Mouse (Mus musculus): ENCODE data around the gene Sgcb. TPM values are rescaled to one million over a fixed set of nuclear protein-coding genes. Genes with fewer than 3 reads are reported as not detected.

The Sgcb gene
- polyA plus RNA-seq, 1 experiment from 2014 or later: 29.1 TPM

DNA sequence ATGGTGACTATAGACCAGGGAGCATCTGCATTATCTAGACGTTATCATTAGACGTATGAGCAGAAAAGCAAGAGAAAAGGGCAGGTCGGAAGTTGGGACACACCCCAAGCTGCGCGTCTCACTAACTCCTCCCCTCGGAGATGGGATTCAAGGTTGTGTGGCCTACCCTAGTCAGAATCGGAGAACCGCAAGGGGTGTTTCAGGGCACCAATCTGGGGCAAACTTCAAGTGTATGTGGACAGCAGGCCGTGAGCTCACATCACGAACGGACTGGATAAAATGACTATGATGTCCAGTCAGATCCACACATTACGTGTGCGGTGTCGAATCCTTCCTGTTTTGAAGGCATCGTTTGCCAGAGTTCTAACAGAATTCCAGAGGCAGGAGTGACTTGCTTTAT is 19.6 kb downstream of the Sgcb start:
- 78% methylated on average over 15 of the region's 15 CpGs for WGBS
- no peak for DNase-seq (ENCODE audit: low spot score)
- Histone ChIP-seq H3K4me2 (ENCODE audit: low read depth, severe bottlenecking) (no peak overlapping the region), H3K4me3 (ENCODE audit: low read depth, low read length) (no peak overlapping the region), H3K27me3 (ENCODE audit: control insufficient read depth, insufficient read depth, low read length) (no peaks in the 10 kb centered on the region), H3K27ac (replicated peaks; ENCODE audit: low read depth, low read length) (no peak overlapping the region), H3K36me3 (ENCODE audit: control insufficient read depth, insufficient read depth, low read length) (no peaks in the 10 kb centered on the region), H3K4me1 (ENCODE audit: control insufficient read depth, insufficient read depth, low read length) (no peaks in the 10 kb centered on the region), H3K9me3 (ENCODE audit: control insufficient read depth, low read length) (no peaks in the 10 kb centered on the region), H3K9ac (ENCODE audit: low read length) (no peak overlapping the region)
- ATAC-seq (ENCODE audit: insufficient number of reproducible peaks, low FRiP score, low TSS enrichment, low read depth): no peak

GRCm38 (mm10) chr5:73627559-73627958 is 20.0 kb downstream of the Sgcb start:
- H3K9me3 ChIP-seq (ENCODE audit: control insufficient read depth, low read length): no peaks in the 10 kb centered on the region
- no peak overlapping the region for H3K4me3 ChIP-seq (ENCODE audit: low read depth, low read length)
- H3K27ac ChIP-seq (replicated peaks; ENCODE audit: low read depth, low read length): no peak overlapping the region
- ATAC-seq (ENCODE audit: insufficient number of reproducible peaks, low FRiP score, low TSS enrichment, low read depth): no peak
- no peak for DNase-seq (ENCODE audit: low spot score)
- H3K36me3 ChIP-seq (ENCODE audit: control insufficient read depth, insufficient read depth, low read length): no peaks in the 10 kb centered on the region
- H3K4me2 ChIP-seq (ENCODE audit: low read depth, severe bottlenecking): no peak overlapping the region
- no peaks in the 10 kb centered on the region for H3K27me3 ChIP-seq (ENCODE audit: control insufficient read depth, insufficient read depth, low read length)
- no peak overlapping the region for H3K9ac ChIP-seq (ENCODE audit: low read length)
- H3K4me1 ChIP-seq (ENCODE audit: control insufficient read depth, insufficient read depth, low read length): no peaks in the 10 kb centered on the region
- WGBS: 60% methylated on average over 4 of the region's 4 CpGs

- H3K36me3 ChIP-seq (ENCODE audit: control insufficient read depth, insufficient read depth, low read length): no peaks in the 10 kb centered on the region
- 84% methylated on average over 7 of the region's 7 CpGs for WGBS
- DNase-seq (ENCODE audit: low spot score) (no peak), ATAC-seq (ENCODE audit: insufficient number of reproducible peaks, low FRiP score, low TSS enrichment, low read depth) (no peak)
- no peaks in the 10 kb centered on the region for H3K27me3 ChIP-seq (ENCODE audit: control insufficient read depth, insufficient read depth, low read length)
- no peak overlapping the region for H3K27ac ChIP-seq (replicated peaks; ENCODE audit: low read depth, low read length)
- no peaks in the 10 kb centered on the region for H3K4me1 ChIP-seq (ENCODE audit: control insufficient read depth, insufficient read depth, low read length)
- H3K4me3 ChIP-seq (ENCODE audit: low read depth, low read length): no peak overlapping the region
- H3K9me3 ChIP-seq (ENCODE audit: control insufficient read depth, low read length): no peaks in the 10 kb centered on the region
- H3K4me2 ChIP-seq (ENCODE audit: low read depth, severe bottlenecking): no peak overlapping the region
- no peak overlapping the region for H3K9ac ChIP-seq (ENCODE audit: low read length)
Measured at GRCm38 (mm10) chr5:73626842-73627241, 20.7 kb downstream of the Sgcb start.

DNA sequence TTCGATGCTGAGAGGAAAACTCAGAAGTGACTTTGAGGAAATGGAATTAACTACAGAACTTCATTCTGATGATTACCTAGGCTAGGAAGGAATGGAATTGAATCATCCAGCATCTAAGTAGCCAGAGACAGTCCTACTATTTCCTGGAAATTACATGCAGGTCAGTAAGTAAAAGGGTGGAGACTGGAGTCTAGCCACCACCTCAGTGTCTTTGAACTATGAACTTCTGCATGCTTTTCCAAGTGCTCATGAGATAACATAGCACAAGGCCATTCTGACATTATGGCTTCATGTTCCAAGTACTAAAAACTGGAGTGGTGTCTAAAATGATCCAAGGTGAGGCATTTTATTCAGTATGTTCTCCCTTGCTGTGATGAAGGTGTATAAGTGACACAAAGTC is 22.1 kb downstream of the Sgcb start:
- Histone ChIP-seq H3K4me3 (ENCODE audit: low read depth, low read length) (no peak overlapping the region), H3K36me3 (ENCODE audit: control insufficient read depth, insufficient read depth, low read length) (no peaks in the 10 kb centered on the region), H3K27me3 (ENCODE audit: control insufficient read depth, insufficient read depth, low read length) (no peaks in the 10 kb centered on the region), H3K9ac (ENCODE audit: low read length) (no peak overlapping the region), H3K27ac (replicated peaks; ENCODE audit: low read depth, low read length) (no peak overlapping the region), H3K9me3 (ENCODE audit: control insufficient read depth, low read length) (no peaks in the 10 kb centered on the region), H3K4me2 (ENCODE audit: low read depth, severe bottlenecking) (no peak overlapping the region), H3K4me1 (ENCODE audit: control insufficient read depth, insufficient read depth, low read length) (no peaks in the 10 kb centered on the region)
- ATAC-seq (ENCODE audit: insufficient number of reproducible peaks, low FRiP score, low TSS enrichment, low read depth) (no peak), DNase-seq (ENCODE audit: low spot score) (no peak)
- WGBS: 86% methylated on average over 1 of the region's 1 CpGs

- no peaks in the 10 kb centered on the region for H3K9me3 ChIP-seq (ENCODE audit: control insufficient read depth, low read length)
- no peak for ATAC-seq (ENCODE audit: insufficient number of reproducible peaks, low FRiP score, low TSS enrichment, low read depth)
- 94% methylated on average over 1 of the region's 1 CpGs for WGBS
- H3K4me2 ChIP-seq (ENCODE audit: low read depth, severe bottlenecking): no peak overlapping the region
- H3K9ac ChIP-seq (ENCODE audit: low read length): no peak overlapping the region
- H3K4me3 ChIP-seq (ENCODE audit: low read depth, low read length): no peak overlapping the region
- no peaks in the 10 kb centered on the region for H3K4me1 ChIP-seq (ENCODE audit: control insufficient read depth, insufficient read depth, low read length)
- no peak for DNase-seq (ENCODE audit: low spot score)
- no peaks in the 10 kb centered on the region for H3K27me3 ChIP-seq (ENCODE audit: control insufficient read depth, insufficient read depth, low read length)
- no peak overlapping the region for H3K27ac ChIP-seq (replicated peaks; ENCODE audit: low read depth, low read length)
- H3K36me3 ChIP-seq (ENCODE audit: control insufficient read depth, insufficient read depth, low read length): no peaks in the 10 kb centered on the region
Measured at GRCm38 (mm10) chr5:73618969-73619368, 28.6 kb downstream of the Sgcb start.

DNA sequence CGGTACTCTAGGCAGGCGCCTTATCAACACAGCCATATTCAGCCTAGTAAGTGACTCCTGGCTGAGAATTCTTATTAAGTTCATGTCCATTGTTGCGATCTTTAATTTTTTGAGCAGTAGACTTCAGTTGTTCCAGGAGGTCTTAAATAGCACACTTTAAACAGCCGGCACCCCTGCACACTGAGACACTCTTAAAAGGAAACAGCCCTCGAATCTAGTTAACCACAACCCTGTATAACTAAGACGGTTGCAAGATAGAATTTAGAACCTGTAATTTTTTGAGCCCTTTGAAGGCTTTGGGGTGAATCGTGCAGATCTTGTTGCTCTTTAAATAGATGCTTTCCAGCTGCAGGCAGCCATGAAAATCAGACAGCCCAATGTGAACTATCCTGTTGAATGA is 32.4 kb downstream of the Sgcb start:
- WGBS: 68% methylated on average over 7 of the region's 7 CpGs
- no peak for DNase-seq (ENCODE audit: low spot score)
- ATAC-seq (ENCODE audit: insufficient number of reproducible peaks, low FRiP score, low TSS enrichment, low read depth): no peak

GRCm38 (mm10) chr5:73613296-73613695 is 34.3 kb downstream of the Sgcb start:
- DNase-seq (ENCODE audit: low spot score) (no peak), ATAC-seq (ENCODE audit: insufficient number of reproducible peaks, low FRiP score, low TSS enrichment, low read depth) (no peak)
- H3K27ac ChIP-seq (replicated peaks; ENCODE audit: low read depth, low read length): no peak overlapping the region
- no peaks in the 10 kb centered on the region for H3K27me3 ChIP-seq (ENCODE audit: control insufficient read depth, insufficient read depth, low read length)
- H3K9ac ChIP-seq (ENCODE audit: low read length): no peak overlapping the region
- no peak overlapping the region for H3K4me2 ChIP-seq (ENCODE audit: low read depth, severe bottlenecking)
- WGBS: 93% methylated on average over 8 of the region's 8 CpGs
- H3K36me3 ChIP-seq (ENCODE audit: control insufficient read depth, insufficient read depth, low read length): no peaks in the 10 kb centered on the region
- no peaks in the 10 kb centered on the region for H3K9me3 ChIP-seq (ENCODE audit: control insufficient read depth, low read length)
- H3K4me1 ChIP-seq (ENCODE audit: control insufficient read depth, insufficient read depth, low read length): no peaks in the 10 kb centered on the region
- H3K4me3 ChIP-seq (ENCODE audit: low read depth, low read length): no peak overlapping the region

More for the DNA sequence above, 32.4 kb downstream of the Sgcb start:
- no peak overlapping the region for H3K9ac ChIP-seq (ENCODE audit: low read length)
- H3K27ac ChIP-seq (replicated peaks; ENCODE audit: low read depth, low read length): no peak overlapping the region
- H3K27me3 ChIP-seq (ENCODE audit: control insufficient read depth, insufficient read depth, low read length): no peaks in the 10 kb centered on the region
- H3K4me3 ChIP-seq (ENCODE audit: low read depth, low read length): no peak overlapping the region
- no peaks in the 10 kb centered on the region for H3K36me3 ChIP-seq (ENCODE audit: control insufficient read depth, insufficient read depth, low read length)
- H3K9me3 ChIP-seq (ENCODE audit: control insufficient read depth, low read length): no peaks in the 10 kb centered on the region
- H3K4me2 ChIP-seq (ENCODE audit: low read depth, severe bottlenecking): no peak overlapping the region
- no peaks in the 10 kb centered on the region for H3K4me1 ChIP-seq (ENCODE audit: control insufficient read depth, insufficient read depth, low read length)

DNA sequence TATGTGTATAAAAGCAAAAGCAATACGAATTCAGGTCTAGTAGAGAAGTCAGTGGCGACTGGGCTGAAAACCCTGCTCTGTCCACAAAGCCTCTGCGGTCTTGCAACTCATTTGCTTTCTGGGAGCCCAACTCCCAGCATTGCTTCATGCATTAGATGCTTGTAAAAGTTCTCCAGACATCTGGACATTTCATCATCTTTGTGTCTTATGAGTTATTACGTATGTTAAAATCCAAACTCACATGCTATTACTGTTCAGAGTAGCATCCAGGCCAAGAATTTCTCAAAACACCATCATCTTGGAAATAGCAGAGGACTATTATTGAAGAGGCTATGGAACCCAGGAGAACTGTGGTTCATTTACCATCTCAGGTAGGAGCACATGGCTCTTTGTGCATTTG is 36.5 kb downstream of the Sgcb start:
- Histone ChIP-seq H3K36me3 (ENCODE audit: control insufficient read depth, insufficient read depth, low read length) (no peaks in the 10 kb centered on the region), H3K4me1 (ENCODE audit: control insufficient read depth, insufficient read depth, low read length) (no peaks in the 10 kb centered on the region)
- ATAC-seq (ENCODE audit: insufficient number of reproducible peaks, low FRiP score, low TSS enrichment, low read depth): no peak

GRCm38 (mm10) chr5:73604964-73605363 is 42.6 kb downstream of the Sgcb start:
- Histone ChIP-seq H3K4me2 (ENCODE audit: low read depth, severe bottlenecking) (no peak overlapping the region), H3K9me3 (ENCODE audit: control insufficient read depth, low read length) (no peaks in the 10 kb centered on the region), H3K4me1 (ENCODE audit: control insufficient read depth, insufficient read depth, low read length) (no peaks in the 10 kb centered on the region), H3K27me3 (ENCODE audit: control insufficient read depth, insufficient read depth, low read length) (no peaks in the 10 kb centered on the region), H3K27ac (replicated peaks; ENCODE audit: low read depth, low read length) (no peak overlapping the region), H3K36me3 (ENCODE audit: control insufficient read depth, insufficient read depth, low read length) (no peaks in the 10 kb centered on the region), H3K4me3 (ENCODE audit: low read depth, low read length) (no peak overlapping the region), H3K9ac (ENCODE audit: low read length) (no peak overlapping the region)
- no peak for DNase-seq (ENCODE audit: low spot score)
- 90% methylated on average over 6 of the region's 6 CpGs for WGBS
- ATAC-seq (ENCODE audit: insufficient number of reproducible peaks, low FRiP score, low TSS enrichment, low read depth): no peak

More for the DNA sequence above, 36.5 kb downstream of the Sgcb start:
- WGBS: 94% methylated on average over 4 of the region's 4 CpGs
- Histone ChIP-seq H3K9ac (ENCODE audit: low read length) (no peak overlapping the region), H3K27me3 (ENCODE audit: control insufficient read depth, insufficient read depth, low read length) (no peaks in the 10 kb centered on the region), H3K27ac (replicated peaks; ENCODE audit: low read depth, low read length) (no peak overlapping the region), H3K9me3 (ENCODE audit: control insufficient read depth, low read length) (no peaks in the 10 kb centered on the region), H3K4me3 (ENCODE audit: low read depth, low read length) (no peak overlapping the region), H3K4me2 (ENCODE audit: low read depth, severe bottlenecking) (no peak overlapping the region)
- DNase-seq (ENCODE audit: low spot score): no peak
